Mouse (Mus musculus): ENCODE measurements around the gene Cobll1.

DNA sequence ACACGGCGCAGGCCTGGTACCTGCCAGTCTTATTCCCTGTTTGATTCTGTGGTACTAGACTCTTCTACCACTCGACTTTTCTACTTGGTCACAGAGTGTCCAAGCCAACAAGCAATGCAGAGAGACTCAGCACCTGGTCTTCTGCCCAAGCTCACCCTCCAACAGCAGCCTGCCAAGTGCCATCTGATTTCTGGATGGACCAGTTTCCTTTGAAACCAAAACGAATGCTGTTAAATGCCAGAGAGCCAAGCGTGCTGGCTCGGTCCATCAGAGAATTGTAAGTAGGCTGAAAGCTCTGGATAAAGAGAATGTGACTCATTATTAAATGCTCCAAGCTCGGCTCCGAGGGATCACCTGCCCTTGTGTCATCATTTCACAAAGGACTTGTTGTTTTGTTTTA lies 16.2 kb downstream of the Cobll1 start:
- TF ChIP-seq CTCF (IDR thresholded peaks at IDR 0.05; ENCODE audit: extremely low read depth, insufficient read depth, low read length) (no peak), POLR2A (IDR thresholded peaks at IDR 0.05; ENCODE audit: extremely low read depth, insufficient read depth, low read length) (no peak)
